Mouse (Mus musculus) kidney, postnatal 0 days (tissue): ENCODE data around the gene Gale. TPM values are rescaled to one million over a fixed set of nuclear protein-coding genes. Genes with fewer than 3 reads are reported as not detected.

ENCODE experiments used
- ATAC-seq: fragments of 200-750 bp; cut with Nextera tagmentation; replicated peaks from 2 replicates; pipeline ENCODE4 v1.8.0; 2017; ENCODE audit warnings: low read depth, moderate number of reproducible peaks, moderate TSS enrichment, moderate library complexity; ENCODE audit not compliant: low FRiP score
- DNase-seq: peaks from one replicate; pipeline ENCODE4 v3.0.0-alpha.2; 2016; ENCODE audit warnings: low spot score
- H3K27ac ChIP-seq: fragments of 300-500 bp; sonication (generic); 2 replicates; pipeline ENCODE4 v1.5.1; 2014; ENCODE audit warnings: mild to moderate bottlenecking
- H3K27me3 ChIP-seq: fragments of 300-500 bp; sonication (generic); 2 replicates; pipeline ENCODE4 v1.6.1; 2014; ENCODE audit warnings: low read length, mixed read lengths; ENCODE audit not compliant: insufficient read depth
- H3K36me3 ChIP-seq: fragments of 300-500 bp; sonication (generic); 2 replicates; pipeline ENCODE4 v1.6.1; 2014; ENCODE audit warnings: low read length, mixed read lengths; ENCODE audit not compliant: insufficient read depth
- H3K4me1 ChIP-seq: fragments of 300-500 bp; sonication (generic); replicated peaks from 2 replicates; pipeline ENCODE4 v1.6.1; 2014; ENCODE audit warnings: antibody characterized with exemption, low read length, mixed read lengths; ENCODE audit not compliant: insufficient read depth
- H3K4me2 ChIP-seq: fragments of 300-500 bp; sonication (generic); 2 replicates; pipeline ENCODE4 v1.6.1; 2014; ENCODE audit warnings: mild to moderate bottlenecking, low read length, moderate library complexity, mixed read lengths
- H3K4me3 ChIP-seq: fragments of 300-500 bp; sonication (generic); replicated peaks from 2 replicates; pipeline ENCODE4 v1.5.1; 2014; ENCODE audit warnings: low read depth, low read length
- H3K9ac ChIP-seq: fragments of 300-500 bp; sonication (generic); 2 replicates; pipeline ENCODE4 v1.6.1; 2014; ENCODE audit warnings: low read depth, low read length
- H3K9me3 ChIP-seq: fragments of 300-500 bp; sonication (generic); replicated peaks from 2 replicates; pipeline ENCODE4 v1.6.1; 2016; ENCODE audit warnings: low read length, inconsistent platforms, mixed read lengths
- CTCF ChIP-seq: IDR thresholded peaks from 2 replicates; pipeline ENCODE4 v1.5.1; 2016; ENCODE audit warnings: antibody characterized with exemption, low read depth, mild to moderate bottlenecking, moderate library complexity
- WGBS: fragments of 180-500 bp; shearing (Covaris S2); extraction: QIAGEN DNeasy Blood & Tissue Kit; methylation state at CpG from one replicate; pipeline ENCODE4 v1.1.7; 2014; 5-methylcytosine and 5-hydroxymethylcytosine counted together
- polyA plus RNA-seq: library from polyadenylated mRNA; unstranded; fragments of >200 nt; fragmentation: Nextera tagmentation; extraction: Ambion mirVana; gene quantifications from 2 replicates; pipeline ENCODE4 v1.2.1, GENCODE M21; 2015

Gale gene
- polyA plus RNA-seq, 1 experiment from 2014 or later: 25.1 TPM

GRCm38 (mm10) chr4:135922190-135922589 lies 41.3 kb upstream of the Gale start:
- ATAC-seq: no peak
- Histone ChIP-seq H3K27me3 (no peaks in the 10 kb centered on the region), H3K4me3 (no peak overlapping the region), H3K9me3 (no peaks in the 10 kb centered on the region), H3K27ac (no peak overlapping the region), H3K9ac (no peak overlapping the region), H3K36me3 (0 out of 2 replicates have a peak, but pooled peaks cover 21% of the 10 kb centered on the region), H3K4me1 (no peaks in the 10 kb centered on the region; the same call in 1 of the 2 replicates), H3K4me2 (peak overlapping the region; percentile 89)
- no peak for DNase-seq
- TF ChIP-seq CTCF: no peak
- 62% methylated on average over 1 of the region's 1 CpGs for WGBS

GRCm38 (mm10) chr4:135924418-135924817 lies 39.1 kb upstream of the Gale start:
- 0 out of 2 replicates have a peak, but pooled peaks cover 21% of the 10 kb centered on the region for H3K36me3 ChIP-seq
- no peak overlapping the region for H3K4me2 ChIP-seq
- no peak overlapping the region for H3K9ac ChIP-seq
- H3K9me3 ChIP-seq: no peaks in the 10 kb centered on the region
- H3K4me3 ChIP-seq: no peak overlapping the region
- H3K27ac ChIP-seq: no peak overlapping the region
- H3K4me1 ChIP-seq: no peaks in the 10 kb centered on the region; the same call in 1 of the 2 replicates
- ATAC-seq (no peak), DNase-seq (no peak)
- no peak for TF ChIP-seq CTCF
- 85% methylated on average over 2 of the region's 2 CpGs for WGBS
- H3K27me3 ChIP-seq: no peaks in the 10 kb centered on the region

- no peak for DNase-seq
- WGBS: 87% methylated on average over 5 of the region's 5 CpGs
- H3K9me3 ChIP-seq: no peaks in the 10 kb centered on the region
These were observed 38.2 kb upstream of the Gale start for GRCm38 (mm10) chr4:135925341-135925740.

GRCm38 (mm10) chr4:135926195-135926808 lies 37.2 kb upstream of the Gale start:
- ATAC-seq: no peak
- no peak for DNase-seq
- Histone ChIP-seq H3K27me3 (no peaks in the 10 kb centered on the region), H3K4me3 (no peak overlapping the region), H3K36me3 (0 out of 2 replicates have a peak, but pooled peaks cover 21% of the 10 kb centered on the region), H3K4me1 (no peaks in the 10 kb centered on the region; the same call in 1 of the 2 replicates), H3K9me3 (no peaks in the 10 kb centered on the region), H3K9ac (no peak overlapping the region), H3K4me2 (no peak overlapping the region), H3K27ac (no peak overlapping the region)
- TF ChIP-seq CTCF: no peak
- WGBS: 91% methylated on average over 10 of the region's 10 CpGs

More at GRCm38 (mm10) chr4:135925341-135925740, 38.2 kb upstream of the Gale start:
- Histone ChIP-seq H3K4me1 (no peaks in the 10 kb centered on the region; the same call in 1 of the 2 replicates), H3K27me3 (no peaks in the 10 kb centered on the region), H3K36me3 (0 out of 2 replicates have a peak, but pooled peaks cover 21% of the 10 kb centered on the region), H3K4me3 (no peak overlapping the region), H3K27ac (no peak overlapping the region), H3K4me2 (no peak overlapping the region), H3K9ac (no peak overlapping the region)
- ATAC-seq: no peak
- no peak for TF ChIP-seq CTCF

- 93% methylated on average over 3 of the region's 3 CpGs for WGBS
- no peak for TF ChIP-seq CTCF
These were observed 36.7 kb upstream of the Gale start for GRCm38 (mm10) chr4:135926861-135927260.

GRCm38 (mm10) chr4:135928376-135928775 lies 35.2 kb upstream of the Gale start:
- no peak for TF ChIP-seq CTCF
- Histone ChIP-seq H3K27me3 (no peaks in the 10 kb centered on the region), H3K9ac (no peak overlapping the region), H3K9me3 (no peaks in the 10 kb centered on the region), H3K27ac (no peak overlapping the region), H3K36me3 (0 out of 2 replicates have a peak, but pooled peaks cover 24% of the 10 kb centered on the region), H3K4me2 (no peak overlapping the region), H3K4me3 (no peak overlapping the region), H3K4me1 (no peaks in the 10 kb centered on the region)
- 78% methylated on average over 9 of the region's 9 CpGs for WGBS
- DNase-seq (no peak), ATAC-seq (no peak)

More at GRCm38 (mm10) chr4:135926861-135927260, 36.7 kb upstream of the Gale start:
- H3K4me2 ChIP-seq: no peak overlapping the region
- no peaks in the 10 kb centered on the region for H3K4me1 ChIP-seq
- no peak for DNase-seq
- no peak overlapping the region for H3K4me3 ChIP-seq
- no peak for ATAC-seq
- no peak overlapping the region for H3K9ac ChIP-seq
- H3K27me3 ChIP-seq: no peaks in the 10 kb centered on the region
- no peaks in the 10 kb centered on the region for H3K9me3 ChIP-seq
- no peak overlapping the region for H3K27ac ChIP-seq
- 0 out of 2 replicates have a peak, but pooled peaks cover 21% of the 10 kb centered on the region for H3K36me3 ChIP-seq
